Mouse (Mus musculus): ENCODE data around the gene H2-Ke6.
"Not testable (repeated sequence)": the region's sequence is repeated elsewhere in the genome, so short reads cannot be mapped to it uniquely, and the experiment has no call there.

The H2-Ke6 gene

DNA sequence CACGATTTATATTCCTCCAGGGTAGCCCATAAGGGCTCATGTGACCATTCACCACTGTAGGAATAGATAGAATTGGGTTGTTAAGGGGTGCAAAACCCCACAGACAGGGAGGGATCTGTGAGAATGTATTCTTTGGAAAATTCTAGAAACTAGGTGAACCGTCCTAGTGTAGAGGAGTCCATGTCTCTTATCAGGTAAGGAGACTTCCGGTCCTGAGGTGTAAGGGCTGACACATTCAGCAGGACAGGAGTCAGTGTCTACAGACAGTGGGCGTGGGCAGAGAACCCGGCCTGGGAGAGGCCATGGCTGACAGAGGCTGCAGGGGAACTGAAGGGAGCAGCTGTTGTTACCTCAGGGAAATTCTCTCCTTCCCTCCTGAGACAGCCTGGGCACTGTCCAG is 29.2 kb downstream of the H2-Ke6 start:
- DNase-seq (ENCODE audit: low spot score in 2 of 2): not testable (repeated sequence)

DNA sequence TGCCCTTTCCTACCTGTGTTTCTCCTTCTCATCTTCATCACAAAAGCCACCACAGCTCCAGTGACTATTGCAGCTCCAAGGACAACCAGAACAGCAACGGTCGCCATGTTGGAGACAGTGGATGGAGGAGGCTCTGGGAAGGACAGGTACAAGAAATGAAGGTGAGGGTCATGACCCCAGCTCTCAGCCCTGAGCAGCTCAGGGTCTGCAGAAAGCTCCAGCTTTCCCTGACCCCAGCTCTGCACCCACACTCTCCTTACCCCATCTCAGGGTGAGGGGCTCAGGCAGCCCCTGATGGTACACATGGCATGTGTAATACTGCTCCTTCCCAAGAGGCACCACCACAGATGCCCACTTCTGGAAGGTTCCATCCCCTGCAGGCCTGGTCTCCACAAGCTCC is 30.8 kb downstream of the H2-Ke6 start:
- not testable (repeated sequence) for DNase-seq (ENCODE audit: low spot score in 2 of 2)

DNA sequence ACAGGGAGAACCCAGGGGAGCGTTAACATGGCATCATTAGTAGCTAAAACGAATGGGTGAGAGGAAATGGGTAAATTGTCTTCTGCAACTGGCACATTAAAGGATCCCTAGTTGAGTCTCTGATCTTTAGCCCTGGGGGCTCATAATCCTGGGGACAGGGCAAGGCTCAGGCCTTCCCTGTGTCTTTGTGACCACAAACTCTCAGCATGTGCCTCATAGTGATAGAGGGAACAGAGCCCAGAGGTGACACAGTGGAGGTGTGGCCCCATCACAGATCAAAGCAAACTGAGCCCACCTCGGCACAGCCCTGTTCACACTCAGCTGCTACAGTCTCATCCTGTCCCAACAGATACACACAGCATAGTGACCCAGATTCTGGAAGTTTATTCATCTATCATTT is 32.2 kb downstream of the H2-Ke6 start:
- DNase-seq (ENCODE audit: low spot score in 2 of 2): no peak

DNA sequence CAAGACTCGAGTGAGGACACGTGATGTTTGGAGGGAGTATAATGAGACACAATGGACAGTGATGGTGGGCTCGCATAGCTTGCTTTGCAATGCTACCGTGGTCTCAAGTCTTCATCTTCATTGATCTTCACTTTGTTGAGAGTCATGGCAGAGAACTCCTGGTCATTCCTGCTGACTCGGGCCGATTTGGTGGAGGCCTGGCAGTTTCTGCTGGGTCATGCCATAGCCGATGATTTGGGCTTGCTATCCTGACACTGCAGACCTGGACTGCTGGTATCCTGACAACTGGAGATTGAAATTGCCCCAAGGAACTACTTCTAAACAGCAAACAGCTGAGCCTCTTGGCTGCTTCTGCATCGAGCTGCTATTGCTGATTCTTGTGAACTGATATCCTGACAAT is 32.9 kb downstream of the H2-Ke6 start:
- no peak for DNase-seq (ENCODE audit: low spot score in 2 of 2)

DNA sequence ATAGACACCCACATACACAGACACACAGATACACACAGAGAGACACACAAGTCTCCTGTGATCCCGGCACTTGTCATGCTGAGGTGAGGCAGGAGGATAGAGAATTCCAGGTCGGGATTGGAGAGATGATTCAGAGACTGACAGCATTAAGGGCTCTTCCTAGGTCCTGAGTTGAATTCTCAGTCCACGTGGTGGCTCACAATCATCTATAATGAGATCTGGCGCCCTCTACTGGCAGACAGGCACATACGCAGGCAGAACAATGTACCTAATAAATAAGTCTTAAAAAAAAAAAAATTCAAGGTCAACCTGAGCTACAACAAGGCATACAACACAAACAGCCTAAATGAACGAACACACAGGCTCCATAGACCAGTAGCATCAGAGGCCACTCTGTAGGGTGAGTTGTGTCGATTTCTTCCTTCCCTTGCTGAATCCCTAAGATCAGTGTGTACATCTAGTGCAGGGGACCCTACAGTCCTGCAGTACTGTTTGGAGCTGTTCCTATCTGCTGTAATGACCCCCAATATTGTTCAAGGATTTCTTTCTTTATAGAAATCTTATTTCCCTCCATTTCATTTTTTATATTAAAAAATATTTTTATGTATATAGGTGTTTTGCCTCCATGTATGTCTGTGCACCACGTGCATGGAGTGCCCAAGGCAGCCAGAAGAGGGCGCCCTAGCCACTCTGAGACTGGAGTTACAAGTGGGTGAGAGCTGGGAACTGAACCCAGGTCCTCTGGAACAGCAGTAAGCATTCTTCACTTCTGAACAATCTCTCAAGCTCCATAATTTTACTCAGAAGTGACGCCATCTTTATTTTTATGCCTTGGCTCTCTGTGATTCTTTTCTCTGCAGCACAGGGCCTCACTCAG is 35.8 kb downstream of the H2-Ke6 start:
- DNase-seq (ENCODE audit: low spot score in 2 of 2): peak in 1 of 2 experiments; percentile 14

DNA sequence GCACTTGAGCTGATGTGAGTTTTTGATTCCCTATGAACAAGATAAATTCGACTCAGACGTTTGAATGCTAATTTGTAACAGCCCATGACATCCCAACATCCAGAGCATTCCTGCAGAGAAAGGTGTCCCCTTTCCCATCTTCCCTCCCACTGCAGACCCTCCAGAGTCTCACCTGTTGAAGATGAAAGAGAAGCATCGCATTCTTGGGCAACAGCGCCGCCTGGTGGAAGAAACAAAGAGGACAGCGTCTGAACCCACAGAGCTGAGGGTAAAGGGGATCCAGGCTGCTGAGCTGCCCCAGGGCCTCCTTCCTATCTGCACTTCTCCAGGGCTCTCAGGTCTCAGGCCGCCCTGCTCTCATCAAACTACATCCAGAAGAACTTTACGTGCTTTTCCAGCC is 45.7 kb downstream of the H2-Ke6 start:
- peak in 1 of 2 experiments; percentile 61 for DNase-seq (ENCODE audit: low spot score in 2 of 2)

DNA sequence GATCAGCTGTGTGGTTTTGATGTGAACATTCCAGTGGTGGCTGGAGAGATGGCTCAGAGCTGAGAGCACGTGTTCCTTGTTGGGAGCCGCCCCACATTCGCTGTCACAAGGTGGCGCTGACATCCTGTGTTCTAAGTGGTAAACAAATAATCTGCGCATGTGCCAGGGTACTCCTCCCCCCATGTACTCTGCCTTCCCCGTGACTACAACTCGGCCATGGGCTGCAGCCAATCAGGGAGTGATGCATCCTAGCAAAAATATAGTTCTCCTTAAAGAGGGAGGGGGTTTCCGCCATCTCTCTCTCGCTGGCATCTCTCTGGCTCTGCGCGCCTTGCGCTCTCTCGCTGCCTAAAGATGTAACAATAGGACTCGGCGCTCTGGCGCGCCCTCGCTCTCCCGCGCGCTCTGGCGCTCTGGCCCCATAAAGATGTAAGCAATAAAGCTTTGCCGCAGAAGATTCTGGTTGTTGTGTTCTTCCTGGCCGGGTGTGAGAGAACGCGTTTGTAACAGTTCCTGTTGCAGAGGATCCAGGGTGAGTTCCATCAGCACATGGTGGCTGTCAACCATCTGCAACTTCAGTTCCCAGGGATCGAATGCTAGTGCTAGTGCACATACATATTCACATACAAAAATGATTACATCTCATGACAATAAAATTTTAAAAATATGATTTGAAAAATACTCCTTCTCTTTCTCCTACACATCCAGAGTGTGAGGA is 46.5 kb downstream of the H2-Ke6 start:
- peak; percentile 88 to 95 for DNase-seq (ENCODE audit: low spot score in 2 of 2)

DNA sequence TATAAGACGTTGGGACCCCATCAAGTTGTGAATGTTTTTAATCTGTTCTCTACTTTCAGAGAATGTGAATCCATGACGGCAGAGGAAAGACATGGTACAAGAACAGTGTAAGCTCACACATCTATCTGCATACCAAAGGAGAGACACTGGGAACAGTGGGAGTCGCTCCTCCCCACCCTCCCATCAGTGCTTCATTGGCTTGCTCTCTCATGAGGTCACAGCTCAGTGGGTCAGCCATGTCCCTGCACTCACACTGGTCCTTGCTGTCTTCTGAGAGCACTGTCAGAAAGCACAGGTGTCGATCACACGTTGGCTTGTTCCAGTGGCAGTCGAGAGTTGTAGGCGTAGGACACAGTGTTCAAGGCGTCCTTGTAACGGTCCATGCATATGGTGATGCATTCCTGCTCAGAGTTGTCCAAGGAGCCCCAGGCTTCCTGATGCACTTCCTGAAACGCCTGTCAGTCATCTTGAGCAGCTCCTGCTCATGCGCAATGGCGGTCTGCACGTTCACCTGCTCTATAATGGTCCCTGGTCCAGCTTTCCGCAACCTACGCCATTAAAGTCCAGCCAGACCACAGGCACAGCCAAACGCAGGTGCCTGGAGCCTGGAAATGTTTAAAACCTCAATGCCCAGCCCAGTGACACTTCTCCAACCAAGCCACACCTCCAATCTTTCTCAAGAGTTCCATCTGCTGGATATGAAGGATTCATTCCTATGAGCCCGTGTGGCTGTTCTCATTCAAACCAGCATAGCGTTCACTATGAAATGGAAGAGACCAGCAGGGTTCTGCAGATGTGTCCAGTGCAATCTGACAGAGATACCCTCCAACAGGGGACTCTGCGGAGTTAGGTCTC is 47.5 kb downstream of the H2-Ke6 start:
- DNase-seq (ENCODE audit: low spot score in 2 of 2): no peak

DNA sequence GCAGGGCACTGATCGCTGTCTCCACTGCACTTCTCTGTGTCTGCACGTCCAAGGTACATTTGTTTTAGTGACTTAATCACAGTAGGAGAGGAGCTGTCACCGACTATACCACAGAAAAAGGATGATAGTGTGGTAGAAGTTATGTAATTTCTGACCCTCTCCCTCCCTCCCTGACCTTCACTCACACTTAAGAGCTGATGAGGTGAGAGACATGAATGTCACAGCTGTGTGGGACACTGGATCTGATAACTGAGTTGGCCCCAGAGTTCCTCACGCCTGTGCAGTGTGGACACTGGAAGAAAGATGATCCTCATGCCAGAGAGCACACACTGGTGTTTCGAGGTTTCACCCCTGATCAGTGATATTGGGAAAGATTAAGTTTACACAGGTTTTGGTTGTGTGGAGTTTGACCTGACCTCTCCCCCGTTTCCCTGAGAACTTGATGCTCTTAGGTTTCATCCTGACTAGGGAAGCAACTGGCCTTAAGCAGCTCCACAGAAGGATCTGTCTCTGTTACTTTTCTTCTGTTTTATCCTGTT is 48.3 kb downstream of the H2-Ke6 start:
- no peak for DNase-seq (ENCODE audit: low spot score in 2 of 2)

DNA sequence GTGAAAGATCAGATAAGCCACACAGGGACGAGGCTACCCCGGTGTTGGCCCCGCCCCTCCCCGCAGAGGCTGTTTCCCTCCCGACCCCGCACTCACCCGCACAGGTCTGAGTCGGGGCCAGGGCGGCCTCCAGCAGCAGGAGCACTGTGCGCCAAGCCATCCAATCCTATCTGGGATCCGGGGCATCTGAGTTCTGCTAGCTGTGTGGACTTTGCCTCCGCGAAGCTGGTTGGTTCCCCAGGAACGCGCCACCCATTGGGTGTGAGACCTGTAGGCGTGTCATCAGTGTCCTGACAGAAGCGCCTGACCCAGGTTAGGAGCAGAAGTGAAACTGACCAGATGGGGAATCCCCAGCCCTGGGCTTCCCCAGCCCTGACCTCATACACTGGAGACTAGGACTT is 49.2 kb downstream of the H2-Ke6 start:
- DNase-seq (ENCODE audit: low spot score in 2 of 2): peak; percentile 52 to 65

DNA sequence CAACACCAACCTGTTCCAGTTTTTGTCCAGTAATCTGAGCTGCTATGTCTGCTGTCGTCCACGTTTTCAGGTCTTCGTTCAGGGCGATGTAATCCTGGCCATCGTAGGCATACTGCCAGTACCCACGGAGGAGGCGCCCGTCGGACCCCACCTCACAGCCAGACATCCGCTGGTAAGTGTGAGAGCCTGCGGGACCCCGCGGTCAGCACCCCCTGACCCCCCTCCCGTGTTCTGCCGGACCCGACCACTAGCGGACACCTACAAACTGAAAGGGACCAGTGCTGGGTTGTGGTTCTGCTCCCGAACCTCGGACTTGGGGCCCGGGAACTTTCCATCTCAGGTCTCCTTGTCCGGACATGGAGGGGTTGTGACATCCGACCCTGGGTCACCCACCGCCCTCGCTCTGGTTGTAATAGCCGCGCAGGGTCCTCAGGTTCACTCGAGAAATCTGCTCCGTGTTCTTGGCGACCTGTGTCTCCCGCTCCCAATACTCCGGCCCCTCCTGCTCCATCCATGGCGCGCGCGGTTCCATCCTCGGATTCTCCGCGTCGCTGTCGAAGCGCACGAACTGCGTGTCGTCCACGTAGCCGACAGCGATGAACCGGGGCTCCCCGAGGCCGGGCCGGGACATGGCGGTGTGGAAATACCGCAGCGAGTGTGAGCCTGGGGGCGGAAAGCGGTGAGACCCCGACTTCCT is 49.9 kb downstream of the H2-Ke6 start:
- no peak for DNase-seq (ENCODE audit: low spot score in 2 of 2)

Measured in left cerebral cortex, adult 9 months (tissue).